Mouse (Mus musculus) frontal cortex, postnatal 10 days (tissue): ENCODE results near the gene Ank3.

Source experiments
- DNase-seq, 2 experiments: peaks; one replicate each; pipeline ENCODE4 v3.0.0; 2022; ENCODE audit warnings: low spot score in 2 of 2, mixed read lengths in 1 of 2

The Ank3 gene

GRCm38 (mm10) chr10:69535931-69536200 lies 137.3 kb downstream of the Ank3 start:
- DNase-seq: no peak

GRCm38 (mm10) chr10:69536372-69537075 lies 138.0 kb downstream of the Ank3 start:
- peak; percentile 24 to 34 for DNase-seq

- DNase-seq: no peak
Measured at GRCm38 (mm10) chr10:69538236-69538635, 139.7 kb downstream of the Ank3 start.

GRCm38 (mm10) chr10:69542439-69542838 lies 143.9 kb downstream of the Ank3 start:
- DNase-seq: no peak

- DNase-seq: no peak
Measured at GRCm38 (mm10) chr10:69543876-69544620, 145.5 kb downstream of the Ank3 start.

GRCm38 (mm10) chr10:69544653-69545052 lies 146.1 kb downstream of the Ank3 start:
- DNase-seq: no peak

GRCm38 (mm10) chr10:69545936-69546335 lies 147.4 kb downstream of the Ank3 start:
- no peak for DNase-seq

GRCm38 (mm10) chr10:69546643-69547042 lies 148.1 kb downstream of the Ank3 start:
- no peak for DNase-seq

- no peak for DNase-seq
Measured at GRCm38 (mm10) chr10:69548771-69549170, 150.2 kb downstream of the Ank3 start.

- DNase-seq: no peak
Measured at GRCm38 (mm10) chr10:69549221-69549620, 150.6 kb downstream of the Ank3 start.

- DNase-seq: no peak
Measured at GRCm38 (mm10) chr10:69550824-69551223, 152.3 kb downstream of the Ank3 start.

- no peak for DNase-seq
Measured at GRCm38 (mm10) chr10:69553091-69553490, 154.5 kb downstream of the Ank3 start.

GRCm38 (mm10) chr10:69555592-69555991 lies 157.0 kb downstream of the Ank3 start:
- no peak for DNase-seq

- no peak for DNase-seq
Measured at GRCm38 (mm10) chr10:69556278-69556677, 157.7 kb downstream of the Ank3 start.

- no peak for DNase-seq
Measured at GRCm38 (mm10) chr10:69560237-69560636, 161.7 kb downstream of the Ank3 start.

GRCm38 (mm10) chr10:69562931-69563330 lies 164.4 kb downstream of the Ank3 start:
- no peak for DNase-seq

- no peak for DNase-seq
Measured at GRCm38 (mm10) chr10:69565052-69565451, 166.5 kb downstream of the Ank3 start.

- no peak for DNase-seq
Measured at GRCm38 (mm10) chr10:69568976-69569375, 170.4 kb downstream of the Ank3 start.

- no peak for DNase-seq
Measured at GRCm38 (mm10) chr10:69569740-69570139, 171.2 kb downstream of the Ank3 start.

GRCm38 (mm10) chr10:69570466-69571288 lies 172.1 kb downstream of the Ank3 start:
- no peak for DNase-seq

GRCm38 (mm10) chr10:69571422-69571821 lies 172.8 kb downstream of the Ank3 start:
- no peak for DNase-seq

GRCm38 (mm10) chr10:69571972-69572371 lies 173.4 kb downstream of the Ank3 start:
- DNase-seq: no peak

GRCm38 (mm10) chr10:69573054-69573453 lies 174.5 kb downstream of the Ank3 start:
- no peak for DNase-seq
